Mouse (Mus musculus): ENCODE results near the gene 5330417C22Rik. TPM values are rescaled to one million over a fixed set of nuclear protein-coding genes. Genes with fewer than 3 reads are reported as not detected.

Gene 5330417C22Rik
- total and polyA plus RNA-seq, 3 experiments, result 0.08 to 0.31 TPM; not detected in 1

DNA sequence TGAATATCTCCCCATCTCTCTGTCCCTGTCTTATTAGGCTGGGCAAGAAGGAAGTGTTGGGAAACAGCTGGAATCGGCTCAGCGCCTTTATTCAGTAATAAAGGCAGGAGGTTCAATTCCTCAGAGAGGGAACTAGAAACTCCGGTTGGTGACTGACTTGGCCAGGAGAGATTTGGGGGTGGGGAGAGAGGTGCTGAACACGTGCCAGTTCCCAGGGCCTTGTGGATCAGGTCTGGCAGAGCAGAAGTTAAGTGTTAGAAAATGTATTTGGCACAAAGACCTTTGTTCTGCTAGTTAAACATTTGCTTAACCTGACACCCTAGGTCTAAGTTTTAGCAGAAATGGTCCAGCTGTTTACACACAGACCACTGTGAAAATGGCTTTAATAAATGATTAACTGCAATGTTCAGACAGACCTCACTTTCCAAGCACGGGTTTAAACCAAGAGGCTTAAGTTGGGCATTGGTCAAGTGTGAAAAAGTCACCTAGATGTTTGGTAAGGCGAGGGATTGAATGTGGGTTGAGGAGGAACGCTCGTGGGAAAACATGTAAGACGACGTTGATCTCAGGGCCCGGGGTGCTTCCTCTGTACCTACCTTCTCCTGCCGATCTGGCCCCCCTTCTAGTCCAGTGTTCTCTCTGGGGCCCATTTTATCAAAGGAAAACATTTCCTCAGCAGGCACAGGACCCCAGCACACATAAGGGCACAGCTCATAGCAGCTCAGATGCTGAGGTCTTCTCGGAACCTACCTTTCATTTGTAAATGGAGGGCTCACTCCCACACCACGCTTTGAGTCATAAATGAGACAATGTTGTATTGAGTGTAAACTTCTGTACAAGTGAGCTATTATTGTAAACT lies 59.3 kb downstream of the 5330417C22Rik start:
- no peaks in the 10 kb centered on the region for H3K9me3 ChIP-seq (replicated peaks; ENCODE audit: insufficient read depth, low read length)
- no peak for DNase-seq (ENCODE audit: low read depth, low spot score)
- H3K36me3 ChIP-seq (ENCODE audit: control insufficient read depth in 1 of 2, insufficient read depth in 2 of 2, low read length in 2 of 2), result no peaks in the 10 kb centered on the region
- peaks cover 9 to 15% of the 10 kb centered on the region in 2 experiments for H3K27me3 ChIP-seq (ENCODE audit: control insufficient read depth in 1 of 2, insufficient read depth in 2 of 2, low read length in 2 of 2)
- TF ChIP-seq CHD1 (IDR thresholded peaks at IDR 0.05; ENCODE audit: low read depth, low read length) (no peak), MYB (IDR thresholded peaks at IDR 0.05; ENCODE audit: low read depth, low read length) (no peak), KAT2A (conservative IDR thresholded peaks at IDR 0.05; ENCODE audit: low read depth, low read length) (no peak), RCOR1 (IDR thresholded peaks at IDR 0.05; ENCODE audit: low read depth, low read length) (no peak), GATA1 (IDR thresholded peaks at IDR 0.05; ENCODE audit: low read depth, low read length) (no peak), ZC3H11A (IDR thresholded peaks at IDR 0.05; ENCODE audit: low read depth, low read length) (no peak), MAFK (IDR thresholded peaks at IDR 0.05; ENCODE audit: borderline replicate concordance, low read depth, low read length) (no peak), USF2 (IDR thresholded peaks at IDR 0.05; ENCODE audit: borderline replicate concordance in 1 of 2, insufficient read depth in 1 of 2, low read depth in 1 of 2, low read length in 2 of 2) (no peak), CHD2 (IDR thresholded peaks at IDR 0.05; ENCODE audit: low read length) (no peak), NELFE (IDR thresholded peaks at IDR 0.05; ENCODE audit: low read depth, low read length) (no peak), CTCF (IDR thresholded peaks at IDR 0.05 in 2 of 3, conservative IDR thresholded peaks at IDR 0.05 in 1 of 3; ENCODE audit: control insufficient read depth in 1 of 3, insufficient read depth in 1 of 3, low read depth in 2 of 3, low read length in 3 of 3, poor library complexity in 1 of 3, severe bottlenecking in 1 of 3) (no peak), NRF1 (IDR thresholded peaks at IDR 0.05; ENCODE audit: insufficient read depth, low read depth, low read length, poor library complexity, severe bottlenecking) (no peak), E2F4 (IDR thresholded peaks at IDR 0.05; ENCODE audit: borderline replicate concordance, low read depth, low read length) (no peak), POLR2AphosphoS5 (IDR thresholded peaks at IDR 0.05; ENCODE audit: borderline replicate concordance, low read depth, low read length) (no peak), ELF1 (IDR thresholded peaks at IDR 0.05; ENCODE audit: low read depth, low read length) (no peak), ZNF384 (IDR thresholded peaks at IDR 0.05; ENCODE audit: low read depth, low read length) (no peak), ZMIZ1 (IDR thresholded peaks at IDR 0.05; ENCODE audit: low read depth, low read length) (no peak), JUND (IDR thresholded peaks at IDR 0.05; ENCODE audit: low read depth, low read length) (no peak), MAX (IDR thresholded peaks at IDR 0.05; ENCODE audit: low read length) (no peak), BHLHE40 (IDR thresholded peaks at IDR 0.05; ENCODE audit: borderline replicate concordance, low read depth, low read length) (no peak)
- H3K27ac ChIP-seq (ENCODE audit: control insufficient read depth, low read depth, low read length), result no peak overlapping the region
- no peaks in the 10 kb centered on the region for H3K4me1 ChIP-seq (ENCODE audit: control insufficient read depth in 1 of 2, insufficient read depth in 2 of 2, low read length in 2 of 2)
- no peak overlapping the region for H3K4me3 ChIP-seq (ENCODE audit: control insufficient read depth in 1 of 2, insufficient read depth in 1 of 2, low read depth in 2 of 2, low read length in 2 of 2)
- no peaks in the 10 kb centered on the region for H3K79me2 ChIP-seq (ENCODE audit: control insufficient read depth, insufficient read depth, low read length, poor library complexity)
- H3K9ac ChIP-seq (ENCODE audit: control insufficient read depth, low read depth, low read length, poor library complexity, severe bottlenecking), result no peak overlapping the region

All from MEL (cell line).